ENCODE assay signal across 19 mouse cellular contexts in genomic region chr11:80795431-80795830, GRCm38 (mm10). TPM values are rescaled to one million over a fixed set of nuclear protein-coding genes. Genes with fewer than 3 reads are reported as not detected.
A peak's percentile ranks its signal among the peaks of the same experiment; 100 is the strongest.
DNase-seq lines count a peak whose midpoint lies in the region; ATAC-seq lines count a peak whose summit lies in the region.
"Had no signal": no experiment of that assay in that cellular context is flagged by ENCODE, and none has a peak within 500 bp of the region (broad histone marks: within the 10 kb centered on the region; RNA-seq: fewer than 3 reads in every experiment).

No protein-coding gene starts in this region.

- no peaks in the 10 kb centered on the region for H3K36me3 ChIP-seq in kidney, embryonic 14.5 days (ENCODE audit: control insufficient read depth, insufficient read depth, low read length)
- H3K36me3 ChIP-seq: forebrain, embryonic 12.5 days; heart, embryonic 10.5 days; stomach, embryonic 15.5 days had no signal

- H3K27ac ChIP-seq in kidney, embryonic 14.5 days (ENCODE audit: low read depth, low read length), result no peak overlapping the region
- H3K27ac ChIP-seq: forebrain, embryonic 12.5 days; heart, embryonic 10.5 days; hindbrain, embryonic 14.5 days; stomach, embryonic 15.5 days had no signal

- no peak overlapping the region for H3K9ac ChIP-seq in kidney, embryonic 14.5 days (ENCODE audit: low read depth, low read length)
- H3K9ac ChIP-seq: forebrain, embryonic 12.5 days; hindbrain, embryonic 14.5 days; liver, postnatal 0 days; stomach, embryonic 15.5 days had no signal

- no peaks in the 10 kb centered on the region for H3K9me3 ChIP-seq in kidney, embryonic 14.5 days (ENCODE audit: control insufficient read depth, low read length)
- H3K9me3 ChIP-seq: forebrain, embryonic 12.5 days; heart, embryonic 10.5 days; megakaryocyte, embryonic 14.5 days; stomach, embryonic 15.5 days had no signal

- WGBS in kidney, embryonic 14.5 days, result 58% methylated on average over 8 of the region's 8 CpGs

- H3K4me1 ChIP-seq in kidney, embryonic 14.5 days (ENCODE audit: control insufficient read depth, insufficient read depth, low read length), result no peaks in the 10 kb centered on the region
- H3K4me1 ChIP-seq: forebrain, embryonic 12.5 days; heart, embryonic 10.5 days had no signal

- no peak for ATAC-seq in kidney, embryonic 14.5 days (ENCODE audit: low FRiP score, low TSS enrichment)
- ATAC-seq: liver, postnatal 0 days had no signal

- no peak overlapping the region for H3K4me2 ChIP-seq in kidney, embryonic 14.5 days (replicated peaks; ENCODE audit: low read depth, low read length)
- H3K4me2 ChIP-seq: forebrain, embryonic 12.5 days; hindbrain, embryonic 14.5 days; stomach, embryonic 15.5 days had no signal

- no peaks in the 10 kb centered on the region for H3K27me3 ChIP-seq in kidney, embryonic 14.5 days (ENCODE audit: control insufficient read depth, insufficient read depth, low read length)
- H3K27me3 ChIP-seq: CH12.LX; forebrain, embryonic 12.5 days; stomach, embryonic 15.5 days had no signal

- peak; percentile 49 for DNase-seq in adrenal gland, postnatal 14 days
- DNase-seq in adrenal gland, adult 8-10 months, result no peak
- peak; percentile 72 for DNase-seq in kidney, postnatal 10 days
- peak; percentile 37 for DNase-seq in ovary, postnatal 36 days (ENCODE audit: low spot score)
- no peak for DNase-seq in ovary, postnatal 10 days (ENCODE audit: low spot score)
- no peak for DNase-seq in natural killer cell, adult 2 months (ENCODE audit: low spot score in 2 of 2)
- DNase-seq: cerebellum, postnatal 10 days; gastrocnemius, postnatal 14 days; heart, postnatal 10 days; liver; liver, postnatal 0 days; thymus, postnatal 14 days had no signal

- no peak overlapping the region for H3K4me3 ChIP-seq in kidney, embryonic 14.5 days (ENCODE audit: low read length)
- H3K4me3 ChIP-seq: forebrain, embryonic 12.5 days; heart, embryonic 10.5 days; megakaryocyte, embryonic 14.5 days; stomach, embryonic 15.5 days had no signal

RNA-seq across cellular contexts. Expression of gene Tmem98, which starts 14.5 kb away (rescaled TPM):
- total RNA-seq in adrenal gland, postnatal 14 days (2021), result 32.9 and 34.5 TPM in 2 replicates
- 10 to 100 TPM; 35.5 to 87.0 (median 58.0) TPM for total RNA-seq in adrenal gland, adult 8-10 months (2022)
- polyA plus RNA-seq in kidney, embryonic 14.5 days (2014; fragmentation: Nextera tagmentation; extraction: Ambion mirVana), result 111 and 115 TPM in 2 replicates

RNA-seq across cellular contexts. Expression of gene Myo1d, which starts 15.6 kb away (rescaled TPM):
- 46.3 and 47.1 TPM in 2 replicates for total RNA-seq in adrenal gland, postnatal 14 days (2021)
- 100 to 1,000 TPM in 2 of 4 experiments, 10 to 100 TPM in 2; 62.6 to 107 (median 87.1) TPM for total RNA-seq in adrenal gland, adult 8-10 months (2022)
- 10.7 and 16.0 TPM in 2 replicates for polyA plus RNA-seq in kidney, embryonic 14.5 days (2014; fragmentation: Nextera tagmentation; extraction: Ambion mirVana)

Comparison
In these comparisons a context has a peak if more than half of its experiments do, and no peak if none do; other contexts are left out.
1. DNase-seq: peak in adrenal gland, postnatal 14 days (single experiment), kidney, postnatal 10 days (single experiment) and ovary, postnatal 36 days (single experiment); none in adrenal gland, adult 8-10 months (single experiment), ovary, postnatal 10 days (single experiment) and natural killer cell, adult 2 months (0 of 2).